Mouse (Mus musculus) limb, embryonic 10.5 days (tissue): ENCODE results near the gene Usp10. TPM values are rescaled to one million over a fixed set of nuclear protein-coding genes. Genes with fewer than 3 reads are reported as not detected.

Experiments
- DNase-seq: peaks from one replicate; pipeline ENCODE4 v3.0.0-alpha.2; 2017; ENCODE audit warnings: low spot score
- H3K27ac ChIP-seq: fragments of 300-500 bp; sonication (generic); 2 replicates; pipeline ENCODE4 v1.5.1; 2016; ENCODE audit warnings: mild to moderate bottlenecking
- H3K27me3 ChIP-seq: fragments of 300-500 bp; sonication (generic); 2 replicates; pipeline ENCODE4 v1.6.1; 2016; ENCODE audit warnings: low read depth, mild to moderate bottlenecking; ENCODE audit not compliant: poor library complexity, severe bottlenecking
- H3K36me3 ChIP-seq: fragments of 300-500 bp; sonication (generic); 2 replicates; pipeline ENCODE4 v1.6.1; 2016; ENCODE audit warnings: mild to moderate bottlenecking, moderate library complexity
- H3K4me1 ChIP-seq: fragments of 300-500 bp; sonication (generic); 2 replicates; pipeline ENCODE4 v1.6.1; 2016
- H3K4me3 ChIP-seq: fragments of 300-500 bp; sonication (generic); 2 replicates; pipeline ENCODE4 v1.5.1; 2016; ENCODE audit warnings: mild to moderate bottlenecking, moderate library complexity
- H3K9me3 ChIP-seq: fragments of 300-500 bp; sonication (generic); replicated peaks from 2 replicates; pipeline ENCODE4 v1.6.1; 2016; ENCODE audit warnings: mild to moderate bottlenecking
- WGBS: fragments of 180-500 bp; shearing (Covaris S2); methylation state at CpG from one replicate; pipeline ENCODE4 v1.1.7; 2016; 5-methylcytosine and 5-hydroxymethylcytosine counted together
- polyA plus RNA-seq: library from polyadenylated mRNA; unstranded; fragments of >200 nt; fragmentation: Nextera tagmentation; extraction: Ambion mirVana; gene quantifications from 2 replicates; pipeline ENCODE4 v1.2.1, GENCODE M21; 2016

Gene Usp10
- polyA plus RNA-seq, 1 experiment from 2014 or later: 226 TPM

- peaks cover 46% of the 10 kb centered on the region for H3K36me3 ChIP-seq
- H3K4me1 ChIP-seq: peaks cover 41% of the 10 kb centered on the region
- H3K27me3 ChIP-seq: no peaks in the 10 kb centered on the region
- H3K4me3 ChIP-seq: no peak overlapping the region
- 67% methylated on average over 1 of the region's 1 CpGs for WGBS
- no peak for DNase-seq
- no peaks in the 10 kb centered on the region for H3K9me3 ChIP-seq
- H3K27ac ChIP-seq: no peak overlapping the region
These were observed 8.0 kb downstream of the Usp10 start for GRCm38 (mm10) chr8:119918155-119918567.

- peaks cover 33% of the 10 kb centered on the region for H3K36me3 ChIP-seq
These were observed 13.1 kb downstream of the Usp10 start for GRCm38 (mm10) chr8:119923259-119923658.

GRCm38 (mm10) chr8:119925428-119925827, 15.3 kb downstream of the Usp10 start:
- no peak for DNase-seq
- H3K27me3 ChIP-seq: no peaks in the 10 kb centered on the region
- WGBS: 94% methylated on average over 4 of the region's 4 CpGs
- no peaks in the 10 kb centered on the region for H3K9me3 ChIP-seq
- H3K36me3 ChIP-seq: peaks cover 24% of the 10 kb centered on the region
- no peak overlapping the region for H3K27ac ChIP-seq
- peaks cover 15% of the 10 kb centered on the region for H3K4me1 ChIP-seq
- no peak overlapping the region for H3K4me3 ChIP-seq

More at GRCm38 (mm10) chr8:119923259-119923658, 13.1 kb downstream of the Usp10 start:
- 93% methylated on average over 5 of the region's 5 CpGs for WGBS
- no peak overlapping the region for H3K4me3 ChIP-seq
- no peaks in the 10 kb centered on the region for H3K9me3 ChIP-seq
- peaks cover 15% of the 10 kb centered on the region for H3K4me1 ChIP-seq
- H3K27me3 ChIP-seq: no peaks in the 10 kb centered on the region
- no peak overlapping the region for H3K27ac ChIP-seq
- no peak for DNase-seq

- Histone ChIP-seq H3K27ac (no peak overlapping the region), H3K9me3 (no peaks in the 10 kb centered on the region), H3K4me3 (no peak overlapping the region), H3K36me3 (peaks cover 18% of the 10 kb centered on the region; the same call in 1 of the 2 replicates), H3K4me1 (peaks cover 15% of the 10 kb centered on the region), H3K27me3 (no peaks in the 10 kb centered on the region)
- DNase-seq: no peak
- 81% methylated on average over 2 of the region's 2 CpGs for WGBS
These were observed 16.3 kb downstream of the Usp10 start for GRCm38 (mm10) chr8:119926474-119926873.

- H3K36me3 ChIP-seq: peaks cover 28% of the 10 kb centered on the region
- no peaks in the 10 kb centered on the region for H3K27me3 ChIP-seq
- no peak overlapping the region for H3K4me3 ChIP-seq
- peaks cover 8% of the 10 kb centered on the region for H3K4me1 ChIP-seq
- 53% methylated on average over 6 of the region's 6 CpGs for WGBS
- no peaks in the 10 kb centered on the region for H3K9me3 ChIP-seq
- no peak for DNase-seq
- no peak overlapping the region for H3K27ac ChIP-seq
These were observed 17.4 kb downstream of the Usp10 start for GRCm38 (mm10) chr8:119927422-119928092.

- H3K4me1 ChIP-seq: peaks cover 5% of the 10 kb centered on the region
- H3K27ac ChIP-seq: no peak overlapping the region
- peaks cover 57% of the 10 kb centered on the region for H3K36me3 ChIP-seq
- H3K27me3 ChIP-seq: no peaks in the 10 kb centered on the region
- WGBS: 88% methylated on average over 4 of the region's 4 CpGs
- no peak overlapping the region for H3K4me3 ChIP-seq
- no peaks in the 10 kb centered on the region for H3K9me3 ChIP-seq
- no peak for DNase-seq
These were observed 21.2 kb downstream of the Usp10 start for GRCm38 (mm10) chr8:119931317-119931716.

GRCm38 (mm10) chr8:119933681-119934080, 23.5 kb downstream of the Usp10 start:
- no peak for DNase-seq
- peaks cover 76% of the 10 kb centered on the region for H3K36me3 ChIP-seq
- WGBS: 93% methylated on average over 4 of the region's 4 CpGs
- H3K27me3 ChIP-seq: no peaks in the 10 kb centered on the region
- H3K4me1 ChIP-seq: no peaks in the 10 kb centered on the region
- no peak overlapping the region for H3K27ac ChIP-seq
- H3K4me3 ChIP-seq: no peak overlapping the region
- no peaks in the 10 kb centered on the region for H3K9me3 ChIP-seq

GRCm38 (mm10) chr8:119935541-119935940, 25.4 kb downstream of the Usp10 start:
- H3K27ac ChIP-seq: no peak overlapping the region
- no peaks in the 10 kb centered on the region for H3K4me1 ChIP-seq
- DNase-seq: no peak
- peaks cover 90% of the 10 kb centered on the region for H3K36me3 ChIP-seq
- no peak overlapping the region for H3K4me3 ChIP-seq
- no peaks in the 10 kb centered on the region for H3K9me3 ChIP-seq
- WGBS: 85% methylated on average over 6 of the region's 6 CpGs
- no peaks in the 10 kb centered on the region for H3K27me3 ChIP-seq

- H3K36me3 ChIP-seq: peaks cover 98% of the 10 kb centered on the region
- 90% methylated on average over 7 of the region's 7 CpGs for WGBS
- H3K4me1 ChIP-seq: no peaks in the 10 kb centered on the region
These were observed 28.3 kb downstream of the Usp10 start for GRCm38 (mm10) chr8:119938481-119938880.

GRCm38 (mm10) chr8:119939336-119939735, 29.2 kb downstream of the Usp10 start:
- 94% methylated on average over 2 of the region's 2 CpGs for WGBS
- Histone ChIP-seq H3K27me3 (no peaks in the 10 kb centered on the region), H3K4me1 (0 out of 2 replicates have a peak, but pooled peaks cover 3% of the 10 kb centered on the region), H3K36me3 (peaks cover 98% of the 10 kb centered on the region), H3K9me3 (no peaks in the 10 kb centered on the region), H3K4me3 (no peak overlapping the region), H3K27ac (no peak overlapping the region)
- no peak for DNase-seq

More at GRCm38 (mm10) chr8:119938481-119938880, 28.3 kb downstream of the Usp10 start:
- no peak overlapping the region for H3K4me3 ChIP-seq
- no peak for DNase-seq
- no peaks in the 10 kb centered on the region for H3K27me3 ChIP-seq
- no peaks in the 10 kb centered on the region for H3K9me3 ChIP-seq
- H3K27ac ChIP-seq: no peak overlapping the region

GRCm38 (mm10) chr8:119941471-119941870, 31.3 kb downstream of the Usp10 start:
- no peak overlapping the region for H3K27ac ChIP-seq
- no peaks in the 10 kb centered on the region for H3K27me3 ChIP-seq
- peaks cover 100% of the 10 kb centered on the region for H3K36me3 ChIP-seq
- peaks cover 3% of the 10 kb centered on the region; the same call in 1 of the 2 replicates for H3K4me1 ChIP-seq
- no peaks in the 10 kb centered on the region for H3K9me3 ChIP-seq
- WGBS: 97% methylated on average over 18 of the region's 18 CpGs
- H3K4me3 ChIP-seq: no peak overlapping the region
- no peak for DNase-seq

GRCm38 (mm10) chr8:119943616-119944015, 33.5 kb downstream of the Usp10 start:
- Histone ChIP-seq H3K4me3 (no peak overlapping the region), H3K9me3 (no peaks in the 10 kb centered on the region), H3K36me3 (peaks cover 100% of the 10 kb centered on the region), H3K27ac (no peak overlapping the region), H3K27me3 (no peaks in the 10 kb centered on the region), H3K4me1 (peaks cover 3% of the 10 kb centered on the region; the same call in 1 of the 2 replicates)
- WGBS: 89% methylated on average over 10 of the region's 10 CpGs
- no peak for DNase-seq

GRCm38 (mm10) chr8:119944096-119944811, 34.1 kb downstream of the Usp10 start:
- H3K4me3 ChIP-seq: no peak overlapping the region
- no peak overlapping the region for H3K27ac ChIP-seq
- H3K27me3 ChIP-seq: no peaks in the 10 kb centered on the region
- peak; percentile 83 for DNase-seq
- peaks cover 3% of the 10 kb centered on the region; the same call in 1 of the 2 replicates for H3K4me1 ChIP-seq
- H3K9me3 ChIP-seq: no peaks in the 10 kb centered on the region
- 74% methylated on average over 9 of the region's 9 CpGs for WGBS
- H3K36me3 ChIP-seq: peaks cover 100% of the 10 kb centered on the region
